Mouse (Mus musculus) urinary bladder, postnatal 14 days (tissue): Measurements from ENCODE around the gene Ager.

ENCODE experiments used
- DNase-seq: peaks from one replicate; pipeline ENCODE4 v3.0.0; 2021; ENCODE audit warnings: low spot score

Gene Ager

GRCm38 (mm10) chr17:34597566-34598095 lies at the start of gene Ager:
Ager (plus strand) TSS chr17:34597862.
- no peak for DNase-seq

DNA sequence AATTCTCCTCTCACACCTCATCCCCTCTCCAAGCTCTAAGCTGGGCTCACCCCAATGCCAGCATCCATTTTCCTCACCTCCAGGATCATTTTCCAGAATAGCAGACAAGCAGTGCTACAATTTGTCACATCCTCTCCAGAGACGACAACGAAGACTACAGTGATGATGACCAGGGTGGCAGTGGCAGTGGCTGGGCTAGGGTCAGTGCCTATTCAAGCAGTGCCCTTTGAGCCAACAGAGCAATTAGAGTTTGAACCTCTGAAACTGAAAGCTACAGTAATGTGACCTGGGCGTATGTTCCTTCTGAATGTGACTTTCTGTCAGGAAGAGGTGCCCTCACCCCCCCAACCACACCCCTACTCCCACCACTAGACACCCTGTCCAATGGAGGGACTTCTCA lies 48.5 kb upstream of the Ager start:
- no peak for DNase-seq

DNA sequence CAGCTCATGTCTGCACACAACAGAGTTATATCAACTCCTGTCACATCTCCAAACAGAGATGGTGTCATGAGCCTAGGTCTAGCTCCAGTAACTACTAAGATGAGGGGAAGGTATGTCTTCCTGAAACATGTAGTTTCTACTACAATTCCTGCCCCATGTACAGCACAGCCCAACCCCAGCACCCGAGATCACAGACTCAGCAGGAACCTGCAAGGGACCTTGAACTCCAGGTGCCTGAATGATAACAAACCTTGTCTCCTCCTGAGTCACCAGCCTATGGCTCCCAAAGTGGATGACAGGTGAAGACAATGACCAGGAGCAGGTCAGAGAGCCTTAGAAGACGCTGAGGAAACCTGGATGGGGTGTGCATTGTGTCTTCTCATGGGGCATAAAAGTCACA lies 47.8 kb upstream of the Ager start:
- no peak for DNase-seq

DNA sequence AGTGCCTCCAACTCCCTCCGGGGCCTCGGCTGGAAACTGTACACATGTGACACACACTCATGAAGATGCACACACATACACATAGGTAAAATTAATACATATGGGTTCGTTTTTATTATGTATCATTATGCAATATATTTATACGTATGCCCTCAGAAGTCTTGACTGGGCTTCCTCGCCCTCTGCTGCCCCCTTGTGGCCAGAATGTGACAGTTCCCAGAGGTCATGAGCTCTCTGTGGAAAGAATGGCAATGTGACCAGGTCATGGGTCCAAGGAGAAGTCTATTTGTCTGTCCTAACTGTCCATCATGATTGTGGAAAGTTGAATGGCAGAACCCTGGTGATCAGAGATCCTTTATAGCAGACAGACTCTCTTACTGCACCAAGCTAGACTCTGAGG lies 42.2 kb upstream of the Ager start:
- peak; percentile 84 for DNase-seq

GRCm38 (mm10) chr17:34556406-34556805 lies 41.3 kb upstream of the Ager start:
- DNase-seq, result no peak

GRCm38 (mm10) chr17:34557411-34557810 lies 40.3 kb upstream of the Ager start:
- no peak for DNase-seq

DNA sequence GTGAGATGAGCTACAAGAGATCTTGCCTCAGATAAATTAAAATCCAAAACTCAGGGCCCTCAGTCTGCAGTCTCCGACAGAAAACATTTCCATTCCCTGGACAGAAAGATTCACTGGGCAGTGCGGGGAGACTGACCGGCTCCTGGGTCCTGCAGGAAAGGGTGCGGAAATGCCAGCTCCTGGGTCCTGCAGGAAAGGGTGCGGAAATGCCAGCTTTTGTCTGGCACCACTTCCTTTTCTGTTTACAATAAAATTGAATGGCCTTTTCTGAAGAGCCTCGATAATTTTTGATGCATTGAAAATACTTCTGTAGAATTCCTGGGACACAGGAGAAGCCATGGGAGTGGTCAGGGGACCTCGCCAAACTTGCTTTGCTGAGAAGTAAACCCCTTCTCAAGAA lies 38.5 kb upstream of the Ager start:
- no peak for DNase-seq

DNA sequence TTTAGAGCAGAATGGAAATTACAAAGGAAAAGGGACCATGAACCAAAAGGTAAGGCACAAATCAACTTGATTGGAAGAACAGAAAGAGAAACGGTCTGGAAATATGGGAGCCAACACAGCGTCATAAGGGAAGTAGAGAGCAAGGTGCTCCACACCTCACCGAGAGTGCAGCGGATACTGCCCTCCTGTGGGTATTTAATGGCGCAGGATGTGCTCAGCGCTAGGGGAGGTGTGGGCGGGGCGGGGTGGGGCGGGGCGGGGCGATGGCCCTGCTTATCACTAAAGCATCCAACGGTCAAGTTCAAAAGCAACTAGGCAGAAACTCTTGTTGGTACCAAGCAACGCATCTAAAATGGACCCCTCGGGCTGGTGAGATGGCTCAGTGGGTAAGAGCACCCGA lies 37.8 kb upstream of the Ager start:
- DNase-seq, result no peak

DNA sequence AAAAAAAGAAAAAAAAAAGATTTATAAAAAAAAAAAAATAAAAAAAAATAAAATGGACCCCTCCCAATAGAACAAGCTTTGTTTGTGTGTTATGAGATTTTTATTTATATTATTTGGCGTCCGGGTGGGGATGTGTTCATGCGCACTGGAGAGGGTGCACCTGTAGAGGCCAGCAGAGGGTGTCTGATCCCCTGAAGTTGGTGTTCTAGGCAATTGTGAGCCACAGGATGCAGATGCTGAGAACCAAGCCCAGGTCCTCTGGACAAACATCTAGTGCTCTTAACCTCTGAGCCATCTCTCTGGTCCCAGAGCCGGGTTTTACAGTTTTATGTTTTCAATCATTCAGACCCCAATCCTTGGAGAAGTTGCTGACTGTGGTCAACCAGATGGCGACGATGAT lies 37.2 kb upstream of the Ager start:
- no peak for DNase-seq

GRCm38 (mm10) chr17:34561200-34561599 lies 36.5 kb upstream of the Ager start:
- no peak for DNase-seq

- DNase-seq, result no peak
Observed at GRCm38 (mm10) chr17:34562595-34562994, 35.1 kb upstream of the Ager start.

DNA sequence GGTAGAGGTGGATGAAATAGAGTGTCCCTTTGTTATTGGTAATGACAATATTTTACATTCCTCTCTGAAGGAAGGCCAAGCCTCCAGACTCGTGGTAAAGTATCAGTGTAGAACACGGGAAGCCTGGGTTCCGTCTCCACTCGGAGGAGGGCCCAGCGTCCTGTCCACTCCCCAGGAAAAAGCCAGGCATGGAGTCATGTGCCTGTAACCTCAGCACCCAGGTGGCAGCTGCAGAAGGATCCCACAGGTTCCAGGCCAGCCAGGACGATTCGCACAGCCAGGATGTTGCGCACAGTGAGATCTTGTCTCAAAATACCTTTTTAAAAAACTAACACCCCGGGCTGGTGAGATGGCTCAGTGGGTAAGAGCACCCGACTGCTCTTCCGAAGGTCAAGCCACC lies 34.3 kb upstream of the Ager start:
- no peak for DNase-seq

DNA sequence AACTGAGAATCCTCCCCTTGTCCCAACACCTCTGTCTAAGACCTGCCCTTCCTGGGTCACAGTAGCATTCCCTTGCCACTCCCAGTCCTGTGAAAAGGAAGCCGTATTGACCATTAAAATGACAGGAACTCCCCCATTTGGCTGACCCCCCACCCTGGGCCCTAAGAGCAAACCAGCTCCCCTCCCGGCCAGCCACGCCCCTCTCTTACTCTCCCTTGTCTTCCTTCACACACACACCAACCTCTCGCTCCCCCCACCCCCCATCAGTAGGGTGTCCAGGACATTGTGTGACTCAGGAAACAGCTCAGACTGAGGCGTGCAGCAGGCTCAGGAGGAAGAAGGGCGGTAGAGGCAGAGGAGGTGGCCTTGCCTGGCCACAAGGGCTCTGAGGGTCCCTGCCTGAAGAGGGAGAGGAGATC lies 33.6 kb upstream of the Ager start, which contains the start of gene Notch4:
Gene Notch4 (plus strand): TSS at position 266 of the 419 bp plus-strand sequence.
- no peak for DNase-seq

DNA sequence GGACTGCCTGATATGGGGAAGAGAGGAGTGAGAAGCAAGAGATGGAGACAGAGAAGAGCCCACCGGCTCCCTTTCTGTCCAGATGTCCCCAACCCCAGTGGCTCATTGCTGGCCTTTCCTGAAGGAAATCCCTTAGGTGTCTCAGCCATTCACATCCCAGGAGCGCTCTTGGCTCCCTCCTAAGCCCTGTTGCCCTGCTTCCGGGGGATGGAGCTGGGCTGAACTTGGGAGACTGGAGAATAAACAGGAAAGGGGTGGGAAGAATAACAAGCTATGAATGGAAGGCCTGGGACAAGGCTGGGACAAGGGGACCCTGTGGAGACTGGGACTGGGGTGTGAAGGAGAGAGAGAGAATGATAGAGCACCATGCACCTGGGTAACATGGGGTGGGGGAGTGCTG lies 32.9 kb upstream of the Ager start:
- no peak for DNase-seq

- DNase-seq, result no peak
Observed at GRCm38 (mm10) chr17:34567311-34567710, 30.4 kb upstream of the Ager start.

- no peak for DNase-seq
Observed at GRCm38 (mm10) chr17:34568421-34568820, 29.2 kb upstream of the Ager start.

GRCm38 (mm10) chr17:34569919-34570318 lies 27.7 kb upstream of the Ager start:
- DNase-seq, result no peak

DNA sequence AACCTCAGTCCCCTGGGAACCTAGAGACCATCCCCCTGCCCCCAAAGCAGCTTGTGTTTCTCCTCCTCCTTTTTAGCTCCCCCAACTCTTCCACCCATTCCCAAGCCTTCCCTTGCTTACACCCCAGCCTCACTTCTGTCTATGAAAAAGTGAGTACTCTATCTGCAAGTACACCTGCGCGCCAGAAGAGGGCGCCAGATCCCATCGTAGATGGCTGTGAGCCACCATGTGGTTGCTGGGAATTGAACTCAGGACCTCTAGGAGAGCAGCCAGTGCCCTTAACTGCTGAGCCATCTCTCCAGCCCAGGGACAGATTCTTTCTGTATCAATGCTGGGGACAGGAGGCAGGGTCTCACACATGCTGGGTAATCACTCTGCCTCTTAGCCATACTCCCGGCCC lies 25.8 kb upstream of the Ager start:
- no peak for DNase-seq

DNA sequence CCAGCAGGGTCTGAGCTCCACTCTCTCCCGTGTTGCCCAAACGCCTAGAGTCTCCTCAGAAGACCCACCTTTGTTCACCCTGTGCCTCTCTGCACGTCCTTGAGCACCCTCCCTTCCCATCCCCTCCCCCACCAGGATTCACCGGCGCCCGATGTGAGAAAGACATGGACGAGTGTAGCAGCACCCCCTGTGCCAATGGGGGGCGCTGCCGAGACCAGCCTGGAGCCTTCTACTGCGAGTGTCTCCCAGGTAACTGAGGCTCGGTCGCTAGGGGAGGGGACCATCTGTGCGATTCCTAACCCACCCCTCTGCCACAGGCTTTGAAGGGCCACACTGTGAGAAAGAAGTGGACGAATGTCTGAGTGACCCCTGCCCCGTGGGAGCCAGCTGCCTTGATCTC lies 25.3 kb upstream of the Ager start:
- no peak for DNase-seq

- DNase-seq, result no peak
Observed at GRCm38 (mm10) chr17:34576577-34576976, 21.1 kb upstream of the Ager start.

GRCm38 (mm10) chr17:34578070-34578469 lies 19.6 kb upstream of the Ager start:
- DNase-seq, result no peak

- no peak for DNase-seq
Observed at GRCm38 (mm10) chr17:34582528-34582927, 15.1 kb upstream of the Ager start.

- no peak for DNase-seq
Observed at GRCm38 (mm10) chr17:34583397-34583796, 14.3 kb upstream of the Ager start.

GRCm38 (mm10) chr17:34583819-34584218 lies 13.8 kb upstream of the Ager start:
- no peak for DNase-seq

- DNase-seq, result no peak
Observed at GRCm38 (mm10) chr17:34585121-34585520, 12.5 kb upstream of the Ager start.
